Mouse (Mus musculus) spleen, adult 2 months (tissue): Measurements from ENCODE around the gene Il2ra. TPM values are rescaled to one million over a fixed set of nuclear protein-coding genes. Genes with fewer than 3 reads are reported as not detected.
A peak's percentile ranks its signal among the peaks of the same experiment; 100 is the strongest.

Experiments
- DNase-seq, 2 experiments: peaks; one replicate each; pipeline versions ENCODE4 v3.0.0 to v3.0.0-alpha.2; 2012 to 2021; ENCODE audit warnings: low spot score in 2 of 2, low read depth in 1 of 2
- H3K27ac ChIP-seq: fragments of 200-500 bp; 2 replicates; pipeline ENCODE4 v1.5.1; 2012; ENCODE audit warnings: low read length, inconsistent platforms; ENCODE audit not compliant: insufficient read depth
- H3K27me3 ChIP-seq: fragments of 200-500 bp; 2 replicates; pipeline ENCODE4 v1.6.1; 2012; ENCODE audit warnings: mild to moderate bottlenecking, moderate library complexity, low read length, inconsistent platforms; ENCODE audit not compliant: control insufficient read depth, insufficient read depth
- H3K36me3 ChIP-seq: fragments of 200-500 bp; 2 replicates; pipeline ENCODE4 v1.6.1; 2012; ENCODE audit warnings: mild to moderate bottlenecking, low read length, inconsistent platforms; ENCODE audit not compliant: control insufficient read depth, insufficient read depth
- H3K4me1 ChIP-seq: fragments of 200-500 bp; 2 replicates; pipeline ENCODE4 v1.6.1; 2011; ENCODE audit warnings: inconsistent platforms; ENCODE audit not compliant: control insufficient read depth, insufficient read depth, insufficient read length
- H3K4me3 ChIP-seq: fragments of 200-500 bp; 2 replicates; pipeline ENCODE4 v1.5.1; 2011; ENCODE audit warnings: mild to moderate bottlenecking, inconsistent platforms; ENCODE audit not compliant: insufficient read depth, insufficient read length; ENCODE audit errors: extremely low read depth
- CTCF ChIP-seq: fragments of 200-500 bp; IDR thresholded peaks from 2 replicates; pipeline ENCODE4 v1.5.1; 2011; ENCODE audit warnings: mild to moderate bottlenecking, inconsistent platforms; ENCODE audit not compliant: insufficient read depth, insufficient read length, insufficient replicate concordance; ENCODE audit errors: extremely low read depth
- POLR2A ChIP-seq: fragments of 200-500 bp; IDR thresholded peaks from 2 replicates; pipeline ENCODE4 v1.6.1; 2011; ENCODE audit warnings: low read depth, low read length, inconsistent platforms
- whole genome bisulfite sequencing: fragments of 180-500 bp; shearing (Covaris S2); methylation state at CpG from one replicate; pipeline ENCODE4 v1.1.7; 2018; 5-methylcytosine and 5-hydroxymethylcytosine counted together
- polyA plus RNA-seq: library from polyadenylated mRNA; depleted of rRNA; stranded (reverse); fragments of >200 nt; gene quantifications from 2 replicates; pipeline ENCODE4 v1.2.3, GENCODE M21; 2012; rRNA removed

The Il2ra gene
- polyA plus RNA-seq, 1 experiment = 1.6 TPM

GRCm38 (mm10) chr2:11738794-11739193, 96.2 kb downstream of the Il2ra start:
- Histone ChIP-seq H3K4me1 (no peaks in the 10 kb centered on the region), H3K27me3 (no peaks in the 10 kb centered on the region), H3K36me3 (peaks cover 7% of the 10 kb centered on the region), H3K4me3 (no peak overlapping the region), H3K27ac (no peak overlapping the region)
- TF ChIP-seq CTCF = no peak
- TF ChIP-seq POLR2A = no peak
- 97% methylated on average over 3 of the region's 3 CpGs for WGBS
- no peak for DNase-seq

- H3K27ac ChIP-seq = 0 out of 2 replicates have a peak overlapping the region, but pooled peaks have one; percentile 9
- WGBS = 54% methylated on average over 4 of the region's 4 CpGs
- no peaks in the 10 kb centered on the region for H3K4me1 ChIP-seq
- no peak for TF ChIP-seq CTCF
- no peak overlapping the region for H3K4me3 ChIP-seq
- H3K36me3 ChIP-seq = peaks cover 7% of the 10 kb centered on the region
- no peaks in the 10 kb centered on the region for H3K27me3 ChIP-seq
- no peak for DNase-seq
These were observed 97.0 kb downstream of the Il2ra start for GRCm38 (mm10) chr2:11739516-11740051.

Other genes with a start within 250 kb of the Il2ra start
- gene Pfkfb3, start 88.7 kb upstream of the Il2ra start, polyA plus RNA-seq = 20.6 and 22.0 TPM in 2 replicates
- gene Rbm17, start 38.7 kb upstream of the Il2ra start, polyA plus RNA-seq = 37.7 and 38.9 TPM in 2 replicates
- gene Gm17490, start 16.5 kb upstream of the Il2ra start, polyA plus RNA-seq = not detected in 2 replicates
- 33.2 and 57.8 TPM in 2 replicates for gene Il15ra, start 62.5 kb downstream of the Il2ra start, polyA plus RNA-seq
- 26.0 and 26.2 TPM in 2 replicates for gene Fbh1, start 134.8 kb downstream of the Il2ra start, polyA plus RNA-seq
- 55.5 and 57.0 TPM in 2 replicates for gene Ankrd16, start 135.1 kb downstream of the Il2ra start, polyA plus RNA-seq